Mouse (Mus musculus) forelimb bud, embryonic 11.5 days (tissue): ENCODE measurements at regions not wholly inside any gene's neighbourhood (a gene's known extent, or its start where the extent isn't known, plus 50 kb on each side); places are given as distances from the start of the nearest gene placed in this dataset.

Experiments used
- DNase-seq: peaks from one replicate; pipeline ENCODE4 v3.0.0-alpha.2; 2012; ENCODE audit warnings: low read depth, low spot score

GRCm38 (mm10) chr4:142306076-142306475 is 66.9 kb upstream of the Kazn start:
- DNase-seq = peak; percentile 49

- DNase-seq = no peak
Measured at GRCm38 (mm10) chr4:142303374-142304020, 64.3 kb upstream of the Kazn start.

- no peak for DNase-seq
Measured at GRCm38 (mm10) chr4:142302724-142303120, 63.5 kb upstream of the Kazn start.

GRCm38 (mm10) chr4:142302041-142302723 is 63.0 kb upstream of the Kazn start:
- no peak for DNase-seq

- DNase-seq = no peak
Measured at GRCm38 (mm10) chr4:142298770-142299337, 59.7 kb upstream of the Kazn start.

- no peak for DNase-seq
Measured at GRCm38 (mm10) chr4:142292760-142293159, 53.6 kb upstream of the Kazn start.

- DNase-seq = no peak
Measured at GRCm38 (mm10) chr4:142292334-142292733, 53.1 kb upstream of the Kazn start.

- DNase-seq = no peak
Measured at GRCm38 (mm10) chr4:142291366-142291765, 52.2 kb upstream of the Kazn start.
